Mouse (Mus musculus): ENCODE data around the gene Pfn4. TPM values are rescaled to one million over a fixed set of nuclear protein-coding genes. Genes with fewer than 3 reads are reported as not detected.
A peak's percentile ranks its signal among the peaks of the same experiment; 100 is the strongest.

Pfn4 gene
- not detected in 2 replicates for total RNA-seq (2012; rRNA removed)
- total RNA-seq (2014; rRNA removed), result not detected in 2 replicates
- polyA plus RNA-seq (2012; ENCODE audit: insufficient read length, low read depth), result not detected in 2 replicates

GRCm38 (mm10) chr12:4768492-4769332, at the start of gene Pfn4, which contains the start of gene Fam228b:
Pfn4 (plus strand) TSS chr12:4769022.
Fam228b (minus strand) TSS chr12:4769267.
- TF ChIP-seq SIN3A (IDR thresholded peaks at IDR 0.05; ENCODE audit: low read length) (no peak), MAZ (IDR thresholded peaks at IDR 0.05; ENCODE audit: low read depth, low read length) (no peak), MAX (IDR thresholded peaks at IDR 0.05; ENCODE audit: low read length) (peak; percentile 65; the same call in 1 of the 2 replicates), TCF12 (IDR thresholded peaks at IDR 0.05; ENCODE audit: low read depth, low read length) (no peak), KAT2A (IDR thresholded peaks at IDR 0.05; ENCODE audit: insufficient replicate concordance, low read length) (no peak), NRF1 (IDR thresholded peaks at IDR 0.05; ENCODE audit: low read depth, low read length) (peak; percentile 70), USF2 (conservative IDR thresholded peaks at IDR 0.05; ENCODE audit: low read depth, low read length) (no peak), RAD21 (IDR thresholded peaks at IDR 0.05; ENCODE audit: low read depth, low read length) (peak; percentile 45), HCFC1 (IDR thresholded peaks at IDR 0.05; ENCODE audit: low read depth, low read length) (no peak), MYC (IDR thresholded peaks at IDR 0.05; ENCODE audit: low read depth, low read length) (0 out of 2 replicates have a peak, but pooled peaks have one; percentile 19), ZNF384 (IDR thresholded peaks at IDR 0.05; ENCODE audit: low read depth, low read length) (no peak), PAX5 (IDR thresholded peaks at IDR 0.05; ENCODE audit: low read length) (no peak), USF1 (IDR thresholded peaks at IDR 0.05; ENCODE audit: low read depth, low read length) (no peak), ELF1 (IDR thresholded peaks at IDR 0.05; ENCODE audit: low read depth, low read length) (no peak), TBP (conservative IDR thresholded peaks at IDR 0.05; ENCODE audit: low read depth, low read length) (no peak), GABPA (IDR thresholded peaks at IDR 0.05; ENCODE audit: insufficient replicate concordance, low read depth, low read length) (no peak), RCOR1 (conservative IDR thresholded peaks at IDR 0.05; ENCODE audit: low read depth, low read length) (no peak), SMC3 (IDR thresholded peaks at IDR 0.05; ENCODE audit: low read depth, low read length) (peak; percentile 45), POLR2AphosphoS2 (IDR thresholded peaks at IDR 0.05; ENCODE audit: low read depth, low read length) (no peak), CHD2 (IDR thresholded peaks at IDR 0.05; ENCODE audit: low read length) (no peak), UBTF (IDR thresholded peaks at IDR 0.05; ENCODE audit: low read depth, low read length) (no peak), ZMIZ1 (IDR thresholded peaks at IDR 0.05; ENCODE audit: low read depth, low read length) (no peak), BHLHE40 (IDR thresholded peaks at IDR 0.05; ENCODE audit: low read depth, low read length) (no peak), CTCF (conservative IDR thresholded peaks at IDR 0.05 in 1 of 2, IDR thresholded peaks at IDR 0.05 in 1 of 2; ENCODE audit: low read depth in 2 of 2, low read length in 2 of 2) (peak in 1 of 2 experiments; percentile 58; a peak in 2 of 4 replicates), MEF2A (IDR thresholded peaks at IDR 0.05; ENCODE audit: borderline replicate concordance, low read depth, low read length) (no peak)

More at GRCm38 (mm10) chr12:4768492-4769332, at the start of gene Pfn4, which contains the start of gene Fam228b:
- no peaks in the 10 kb centered on the region for H3K79me2 ChIP-seq (replicated peaks; ENCODE audit: control insufficient read depth, extremely low read depth, insufficient read depth, poor library complexity, severe bottlenecking)
- H3K9me3 ChIP-seq (replicated peaks; ENCODE audit: low read length), result peaks cover 10% of the 10 kb centered on the region
- in situ Hi-C loops (cut with MboI; ENCODE audit: low pct_ligation_motif_present, low pct_unique_long_range_greater_than_20kb, low sequenced_read_pairs), result no loop called here
- no peak within 1 kb of the TSS for H3K4me2 ChIP-seq (ENCODE audit: insufficient read depth, low read depth, poor library complexity, severe bottlenecking)
- dilution Hi-C loops (cut with MboI; ENCODE audit: extremely low pct_ligation_motif_present, extremely low pct_unique_long_range_greater_than_20kb, low sequenced_read_pairs), result no loop called here
- peak within 1 kb of the TSS in 2 of 3 experiments; percentile 20 to 65 for H3K4me3 ChIP-seq (replicated peaks in 1 of 3; ENCODE audit: low read depth in 2 of 3, low read length in 2 of 3, poor library complexity in 1 of 3)
- H3K36me3 ChIP-seq (replicated peaks in 1 of 2; ENCODE audit: control insufficient read depth in 1 of 2, insufficient read depth in 1 of 2, low read length in 1 of 2), result no peaks in the 10 kb centered on the region
- no peak within 1 kb of the TSS for H3K9ac ChIP-seq (ENCODE audit: insufficient read depth, low read depth)
- H3K27ac ChIP-seq (ENCODE audit: insufficient read depth, low read depth), result no peak within 1 kb of the TSS
- no peaks in the 10 kb centered on the region for H3K4me1 ChIP-seq (ENCODE audit: control insufficient read depth in 1 of 2, insufficient read depth in 2 of 2)
- no peaks in the 10 kb centered on the region for H3K27me3 ChIP-seq (replicated peaks)
- no peak for DNase-seq (ENCODE audit: extremely low read depth)

Data from CH12.LX (cell line).